Mouse (Mus musculus) liver (tissue): ENCODE results near the gene Arhgap21.
A peak's percentile ranks its signal among the peaks of the same experiment; 100 is the strongest.

ENCODE experiments used
- DNase-seq: peaks from one replicate; pipeline ENCODE4 v3.0.0-alpha.2; 2020; ENCODE audit warnings: mixed read lengths

The Arhgap21 gene

GRCm38 (mm10) chr2:20968441-20969200 lies at the start of gene Arhgap21:
TSS of gene Arhgap21 (minus strand) at chr2:20968881.
- peak; percentile 70 for DNase-seq

- no peak for DNase-seq
These were observed 47.9 kb upstream of the Arhgap21 start for GRCm38 (mm10) chr2:21016589-21016988.

GRCm38 (mm10) chr2:21010806-21011397 lies 42.2 kb upstream of the Arhgap21 start:
- DNase-seq, result no peak

- DNase-seq, result no peak
These were observed 41.5 kb upstream of the Arhgap21 start for GRCm38 (mm10) chr2:21010219-21010618.

GRCm38 (mm10) chr2:21009258-21010140 lies 40.8 kb upstream of the Arhgap21 start:
- DNase-seq, result no peak

GRCm38 (mm10) chr2:21002538-21002937 lies 33.9 kb upstream of the Arhgap21 start:
- no peak for DNase-seq

GRCm38 (mm10) chr2:21001156-21001555 lies 32.5 kb upstream of the Arhgap21 start:
- DNase-seq, result no peak

GRCm38 (mm10) chr2:20995547-20995946 lies 26.9 kb upstream of the Arhgap21 start:
- no peak for DNase-seq

- no peak for DNase-seq
These were observed 22.8 kb upstream of the Arhgap21 start for GRCm38 (mm10) chr2:20991508-20991907.

- no peak for DNase-seq
These were observed 22.2 kb upstream of the Arhgap21 start for GRCm38 (mm10) chr2:20990907-20991306.

GRCm38 (mm10) chr2:20990056-20990455 lies 21.4 kb upstream of the Arhgap21 start:
- DNase-seq, result no peak

GRCm38 (mm10) chr2:20987822-20988221 lies 19.1 kb upstream of the Arhgap21 start:
- DNase-seq, result no peak

GRCm38 (mm10) chr2:20978726-20979125 lies 10.0 kb upstream of the Arhgap21 start:
- no peak for DNase-seq

GRCm38 (mm10) chr2:20977051-20977450 lies 8.4 kb upstream of the Arhgap21 start:
- no peak for DNase-seq

- DNase-seq, result no peak
These were observed 4.8 kb upstream of the Arhgap21 start for GRCm38 (mm10) chr2:20973513-20973912.

GRCm38 (mm10) chr2:20972180-20972579 lies 3.5 kb upstream of the Arhgap21 start:
- DNase-seq, result no peak

GRCm38 (mm10) chr2:20971628-20972027 lies 2.9 kb upstream of the Arhgap21 start:
- no peak for DNase-seq

GRCm38 (mm10) chr2:20969201-20970200 lies 820 bp upstream of the Arhgap21 start:
- peak; percentile 97 for DNase-seq

GRCm38 (mm10) chr2:20967646-20968351 lies 882 bp downstream of the Arhgap21 start:
- DNase-seq, result peak; percentile 59

- peak; percentile 84 for DNase-seq
These were observed 1.5 kb downstream of the Arhgap21 start for GRCm38 (mm10) chr2:20967101-20967645.
